Mouse (Mus musculus): ENCODE measurements around the gene Smco4. TPM values are rescaled to one million over a fixed set of nuclear protein-coding genes. Genes with fewer than 3 reads are reported as not detected.

The Smco4 gene
- polyA plus RNA-seq, 1 experiment = 0.32 TPM

- H3K36me3 ChIP-seq (ENCODE audit: control insufficient read depth) = no peaks in the 10 kb centered on the region
- TF ChIP-seq GATA1 (IDR thresholded peaks at IDR 0.05; ENCODE audit: low read length) = no peak
- no peak for TF ChIP-seq TAL1 (IDR thresholded peaks at IDR 0.05; ENCODE audit: low read length)
- no peaks in the 10 kb centered on the region for H3K27me3 ChIP-seq (ENCODE audit: control insufficient read depth)
- H3K4me3 ChIP-seq (replicated peaks) = no peak overlapping the region
- no peaks in the 10 kb centered on the region for H3K9me3 ChIP-seq (ENCODE audit: control insufficient read depth, low read length)
- H3K4me1 ChIP-seq (ENCODE audit: control insufficient read depth) = no peaks in the 10 kb centered on the region
Measured at GRCm38 (mm10) chr9:15551933-15552851, 59.0 kb downstream of the Smco4 start.

- TF ChIP-seq TAL1 (IDR thresholded peaks at IDR 0.05; ENCODE audit: low read length) (no peak), GATA1 (IDR thresholded peaks at IDR 0.05; ENCODE audit: low read length) (no peak)
- H3K9me3 ChIP-seq (ENCODE audit: control insufficient read depth, low read length) = no peaks in the 10 kb centered on the region
- no peaks in the 10 kb centered on the region for H3K36me3 ChIP-seq (ENCODE audit: control insufficient read depth)
- H3K4me3 ChIP-seq (replicated peaks) = no peak overlapping the region
- no peaks in the 10 kb centered on the region for H3K27me3 ChIP-seq (ENCODE audit: control insufficient read depth)
- H3K4me1 ChIP-seq (ENCODE audit: control insufficient read depth) = no peaks in the 10 kb centered on the region
Measured at GRCm38 (mm10) chr9:15553322-15553721, 60.1 kb downstream of the Smco4 start.

GRCm38 (mm10) chr9:15560451-15560850 lies 67.2 kb downstream of the Smco4 start:
- no peaks in the 10 kb centered on the region for H3K4me1 ChIP-seq (ENCODE audit: control insufficient read depth)

GRCm38 (mm10) chr9:15562353-15562752 lies 69.1 kb downstream of the Smco4 start:
- TF ChIP-seq GATA1 (IDR thresholded peaks at IDR 0.05; ENCODE audit: low read length) (no peak), TAL1 (IDR thresholded peaks at IDR 0.05; ENCODE audit: low read length) (no peak)
- Histone ChIP-seq H3K36me3 (ENCODE audit: control insufficient read depth) (no peaks in the 10 kb centered on the region), H3K4me1 (ENCODE audit: control insufficient read depth) (no peaks in the 10 kb centered on the region), H3K27me3 (ENCODE audit: control insufficient read depth) (no peaks in the 10 kb centered on the region), H3K9me3 (ENCODE audit: control insufficient read depth, low read length) (no peaks in the 10 kb centered on the region), H3K4me3 (replicated peaks) (no peak overlapping the region)

More at GRCm38 (mm10) chr9:15560451-15560850, 67.2 kb downstream of the Smco4 start:
- no peak for TF ChIP-seq GATA1 (IDR thresholded peaks at IDR 0.05; ENCODE audit: low read length)
- no peaks in the 10 kb centered on the region for H3K9me3 ChIP-seq (ENCODE audit: control insufficient read depth, low read length)
- H3K36me3 ChIP-seq (ENCODE audit: control insufficient read depth) = no peaks in the 10 kb centered on the region
- H3K4me3 ChIP-seq (replicated peaks) = no peak overlapping the region
- H3K27me3 ChIP-seq (ENCODE audit: control insufficient read depth) = no peaks in the 10 kb centered on the region

- Histone ChIP-seq H3K4me1 (ENCODE audit: control insufficient read depth) (no peaks in the 10 kb centered on the region), H3K36me3 (ENCODE audit: control insufficient read depth) (no peaks in the 10 kb centered on the region), H3K9me3 (ENCODE audit: control insufficient read depth, low read length) (no peaks in the 10 kb centered on the region), H3K27me3 (ENCODE audit: control insufficient read depth) (no peaks in the 10 kb centered on the region), H3K4me3 (replicated peaks) (no peak overlapping the region)
- TF ChIP-seq GATA1 (IDR thresholded peaks at IDR 0.05; ENCODE audit: low read length) (no peak), TAL1 (IDR thresholded peaks at IDR 0.05; ENCODE audit: low read length) (no peak)
Measured at GRCm38 (mm10) chr9:15574750-15575454, 81.7 kb downstream of the Smco4 start.

- no peaks in the 10 kb centered on the region for H3K4me1 ChIP-seq (ENCODE audit: control insufficient read depth)
- TF ChIP-seq TAL1 (IDR thresholded peaks at IDR 0.05; ENCODE audit: low read length) (no peak), GATA1 (IDR thresholded peaks at IDR 0.05; ENCODE audit: low read length) (no peak)
- no peak overlapping the region for H3K4me3 ChIP-seq (replicated peaks)
- H3K27me3 ChIP-seq (ENCODE audit: control insufficient read depth) = no peaks in the 10 kb centered on the region
- H3K36me3 ChIP-seq (ENCODE audit: control insufficient read depth) = no peaks in the 10 kb centered on the region
- H3K9me3 ChIP-seq (ENCODE audit: control insufficient read depth, low read length) = no peaks in the 10 kb centered on the region
Measured at GRCm38 (mm10) chr9:15578427-15578826, 85.2 kb downstream of the Smco4 start.

DNA sequence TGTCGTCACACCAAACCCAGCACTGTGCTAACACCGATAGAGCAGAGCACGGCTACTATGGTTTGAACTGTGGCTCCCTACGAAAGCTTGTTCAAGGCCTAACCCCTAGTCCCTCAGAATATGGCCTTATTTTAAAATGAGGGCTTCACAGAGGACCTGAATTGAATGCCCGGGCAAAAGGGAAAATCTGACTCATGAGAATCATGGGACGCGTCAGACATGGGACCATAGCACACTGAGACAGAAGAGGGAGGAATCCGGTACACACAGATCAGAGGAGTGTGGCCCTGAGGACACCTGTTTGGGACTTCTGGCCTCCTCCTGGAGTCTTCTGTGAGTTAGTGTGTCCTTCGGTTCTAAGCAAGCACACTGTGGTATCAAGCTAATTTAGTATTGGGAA lies 85.7 kb downstream of the Smco4 start:
- no peak overlapping the region for H3K4me3 ChIP-seq (replicated peaks)

GRCm38 (mm10) chr9:15580176-15580575 lies 86.9 kb downstream of the Smco4 start:
- Histone ChIP-seq H3K9me3 (ENCODE audit: control insufficient read depth, low read length) (no peaks in the 10 kb centered on the region), H3K4me3 (replicated peaks) (no peak overlapping the region), H3K36me3 (ENCODE audit: control insufficient read depth) (no peaks in the 10 kb centered on the region), H3K4me1 (ENCODE audit: control insufficient read depth) (no peaks in the 10 kb centered on the region), H3K27me3 (ENCODE audit: control insufficient read depth) (no peaks in the 10 kb centered on the region)
- TF ChIP-seq TAL1 (IDR thresholded peaks at IDR 0.05; ENCODE audit: low read length) (no peak), GATA1 (IDR thresholded peaks at IDR 0.05; ENCODE audit: low read length) (no peak)

More for the DNA sequence above, 85.7 kb downstream of the Smco4 start:
- Histone ChIP-seq H3K4me1 (ENCODE audit: control insufficient read depth) (no peaks in the 10 kb centered on the region), H3K27me3 (ENCODE audit: control insufficient read depth) (no peaks in the 10 kb centered on the region), H3K9me3 (ENCODE audit: control insufficient read depth, low read length) (no peaks in the 10 kb centered on the region), H3K36me3 (ENCODE audit: control insufficient read depth) (no peaks in the 10 kb centered on the region)
- TF ChIP-seq TAL1 (IDR thresholded peaks at IDR 0.05; ENCODE audit: low read length) (no peak), GATA1 (IDR thresholded peaks at IDR 0.05; ENCODE audit: low read length) (no peak)

DNA sequence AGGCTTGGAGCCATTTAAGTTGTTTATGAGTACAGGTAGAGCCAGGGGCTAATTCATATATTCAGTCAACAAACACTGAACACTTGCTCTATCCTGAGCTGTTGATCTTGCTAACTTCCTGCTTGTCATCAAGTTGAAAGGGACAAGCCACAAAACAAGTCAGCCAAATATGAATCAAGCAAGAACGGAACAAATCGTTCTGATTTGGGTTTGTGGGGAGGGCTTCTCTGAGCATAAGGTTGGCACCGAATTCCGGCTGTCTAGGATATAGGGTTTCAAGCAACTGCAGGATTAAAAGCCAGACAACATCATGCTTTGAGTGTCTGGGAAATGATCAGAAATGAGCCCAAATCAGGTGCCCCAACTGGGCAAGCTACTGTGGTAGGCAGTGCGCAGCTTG lies 88.8 kb downstream of the Smco4 start:
- H3K4me3 ChIP-seq (replicated peaks) = no peak overlapping the region
- TF ChIP-seq TAL1 (IDR thresholded peaks at IDR 0.05; ENCODE audit: low read length) (no peak), GATA1 (IDR thresholded peaks at IDR 0.05; ENCODE audit: low read length) (no peak)
- no peaks in the 10 kb centered on the region for H3K4me1 ChIP-seq (ENCODE audit: control insufficient read depth)
- H3K27me3 ChIP-seq (ENCODE audit: control insufficient read depth) = no peaks in the 10 kb centered on the region
- H3K36me3 ChIP-seq (ENCODE audit: control insufficient read depth) = no peaks in the 10 kb centered on the region
- H3K9me3 ChIP-seq (ENCODE audit: control insufficient read depth, low read length) = no peaks in the 10 kb centered on the region
